Mouse (Mus musculus) lung, embryonic 16.5 days (tissue): ENCODE measurements around the gene Vps35. TPM values are rescaled to one million over a fixed set of nuclear protein-coding genes. Genes with fewer than 3 reads are reported as not detected.
A peak's percentile ranks its signal among the peaks of the same experiment; 100 is the strongest.

Experiments
- ATAC-seq: fragments of 200-750 bp; cut with Nextera tagmentation; 2 replicates; pipeline ENCODE4 v1.8.0; 2017; ENCODE audit warnings: low read depth, mild to moderate bottlenecking, moderate library complexity
- H3K27ac ChIP-seq: fragments of 300-500 bp; sonication (generic); 2 replicates; pipeline ENCODE4 v1.5.1; 2014; ENCODE audit warnings: mild to moderate bottlenecking, control low read depth, low read length
- H3K27me3 ChIP-seq: fragments of 300-500 bp; sonication (generic); 2 replicates; pipeline ENCODE4 v1.6.1; 2014; ENCODE audit warnings: low read depth, low read length, mixed read lengths; ENCODE audit not compliant: control insufficient read depth, insufficient read depth
- H3K36me3 ChIP-seq: fragments of 300-500 bp; sonication (generic); 2 replicates; pipeline ENCODE4 v1.6.1; 2014; ENCODE audit warnings: low read length; ENCODE audit not compliant: control insufficient read depth, insufficient read depth
- H3K4me1 ChIP-seq: fragments of 300-500 bp; sonication (generic); replicated peaks from 2 replicates; pipeline ENCODE4 v1.6.1; 2014; ENCODE audit warnings: low read length, mixed read lengths; ENCODE audit not compliant: control insufficient read depth, insufficient read depth
- H3K4me2 ChIP-seq: fragments of 300-500 bp; sonication (generic); 2 replicates; pipeline ENCODE4 v1.6.1; 2014; ENCODE audit warnings: low read depth, low read length, control low read depth
- H3K4me3 ChIP-seq: fragments of 300-500 bp; sonication (generic); 2 replicates; pipeline ENCODE4 v1.5.1; 2014; ENCODE audit warnings: mild to moderate bottlenecking, low read length, control low read depth
- H3K9ac ChIP-seq: fragments of 300-500 bp; sonication (generic); 2 replicates; pipeline ENCODE4 v1.6.1; 2014; ENCODE audit warnings: low read length, control low read depth
- H3K9me3 ChIP-seq: fragments of 300-500 bp; sonication (generic); 2 replicates; pipeline ENCODE4 v1.6.1; 2016; ENCODE audit warnings: low read length; ENCODE audit not compliant: control insufficient read depth
- WGBS: fragments of 180-500 bp; shearing (Covaris S2); extraction: QIAGEN DNeasy Blood & Tissue Kit; methylation state at CpG from one replicate; pipeline ENCODE4 v1.1.7; 2014; 5-methylcytosine and 5-hydroxymethylcytosine counted together
- polyA plus RNA-seq: library from polyadenylated mRNA; unstranded; fragments of >200 nt; fragmentation: Nextera tagmentation; extraction: Ambion mirVana; gene quantifications from 2 replicates; pipeline ENCODE4 v1.2.1, GENCODE M21; 2015

Vps35 gene
- polyA plus RNA-seq = 148 and 151 TPM in 2 replicates

- Histone ChIP-seq H3K9ac (peak within 1 kb of the TSS; percentile 84), H3K27ac (peak within 1 kb of the TSS; percentile 99), H3K4me1 (peaks cover 20% of the 10 kb centered on the region), H3K4me3 (peak within 1 kb of the TSS; percentile 92), H3K9me3 (no peaks in the 10 kb centered on the region), H3K27me3 (no peaks in the 10 kb centered on the region), H3K36me3 (peaks cover 8% of the 10 kb centered on the region), H3K4me2 (peak within 1 kb of the TSS; percentile 83)
- ATAC-seq = peak; percentile 99
- WGBS = under 1% methylated on average over 58 of the region's 63 CpGs
These were observed at the start of gene Vps35, which contains the start of gene Orc6 for GRCm38 (mm10) chr8:85299434-85300077. Gene Vps35, minus strand, starts transcription at chr8:85299802. Gene Orc6, plus strand, starts transcription at chr8:85299632.

- H3K4me1 ChIP-seq = no peaks in the 10 kb centered on the region
- no peaks in the 10 kb centered on the region for H3K36me3 ChIP-seq
- H3K9ac ChIP-seq = no peak overlapping the region
- H3K27me3 ChIP-seq = no peaks in the 10 kb centered on the region
- no peak for ATAC-seq
- no peak overlapping the region for H3K4me2 ChIP-seq
- no peaks in the 10 kb centered on the region for H3K9me3 ChIP-seq
- H3K4me3 ChIP-seq = no peak overlapping the region
- no peak overlapping the region for H3K27ac ChIP-seq
- WGBS = 52% methylated on average over 5 of the region's 5 CpGs
These were observed 40.4 kb upstream of the Vps35 start for GRCm38 (mm10) chr8:85339871-85340573.

GRCm38 (mm10) chr8:85337681-85338080, 38.1 kb upstream of the Vps35 start:
- no peaks in the 10 kb centered on the region for H3K36me3 ChIP-seq
- H3K9ac ChIP-seq = no peak overlapping the region
- 49% methylated on average over 4 of the region's 4 CpGs for WGBS
- no peaks in the 10 kb centered on the region for H3K9me3 ChIP-seq
- ATAC-seq = 0 out of 2 replicates have a peak, but pooled peaks have one; percentile 15
- no peak overlapping the region for H3K4me2 ChIP-seq
- H3K27ac ChIP-seq = no peak overlapping the region
- no peaks in the 10 kb centered on the region for H3K27me3 ChIP-seq
- no peak overlapping the region for H3K4me3 ChIP-seq
- no peaks in the 10 kb centered on the region for H3K4me1 ChIP-seq

- Histone ChIP-seq H3K4me3 (no peak overlapping the region), H3K27ac (no peak overlapping the region), H3K4me1 (no peaks in the 10 kb centered on the region), H3K36me3 (no peaks in the 10 kb centered on the region), H3K27me3 (no peaks in the 10 kb centered on the region), H3K4me2 (no peak overlapping the region), H3K9me3 (no peaks in the 10 kb centered on the region), H3K9ac (no peak overlapping the region)
- WGBS = 61% methylated on average over 6 of the region's 6 CpGs
- ATAC-seq = no peak
These were observed 36.8 kb upstream of the Vps35 start for GRCm38 (mm10) chr8:85336211-85336933.

GRCm38 (mm10) chr8:85335105-85335504, 35.5 kb upstream of the Vps35 start:
- no peaks in the 10 kb centered on the region for H3K9me3 ChIP-seq
- H3K9ac ChIP-seq = no peak overlapping the region
- H3K27ac ChIP-seq = no peak overlapping the region
- no peak for ATAC-seq
- no peak overlapping the region for H3K4me3 ChIP-seq
- H3K36me3 ChIP-seq = no peaks in the 10 kb centered on the region
- no peaks in the 10 kb centered on the region for H3K27me3 ChIP-seq
- H3K4me2 ChIP-seq = no peak overlapping the region
- H3K4me1 ChIP-seq = no peaks in the 10 kb centered on the region

GRCm38 (mm10) chr8:85329506-85329905, 29.9 kb upstream of the Vps35 start:
- Histone ChIP-seq H3K4me3 (no peak overlapping the region), H3K9me3 (no peaks in the 10 kb centered on the region), H3K4me2 (no peak overlapping the region), H3K27me3 (no peaks in the 10 kb centered on the region), H3K4me1 (no peaks in the 10 kb centered on the region), H3K36me3 (no peaks in the 10 kb centered on the region), H3K9ac (no peak overlapping the region), H3K27ac (no peak overlapping the region)
- 55% methylated on average over 1 of the region's 1 CpGs for WGBS
- ATAC-seq = no peak

- no peaks in the 10 kb centered on the region for H3K36me3 ChIP-seq
- H3K9me3 ChIP-seq = no peaks in the 10 kb centered on the region
- H3K27me3 ChIP-seq = no peaks in the 10 kb centered on the region
- H3K9ac ChIP-seq = no peak overlapping the region
- WGBS = 65% methylated on average over 9 of the region's 9 CpGs
- H3K4me1 ChIP-seq = no peaks in the 10 kb centered on the region
- H3K27ac ChIP-seq = no peak overlapping the region
- no peak for ATAC-seq
- H3K4me2 ChIP-seq = no peak overlapping the region
- H3K4me3 ChIP-seq = no peak overlapping the region
These were observed 27.4 kb upstream of the Vps35 start for GRCm38 (mm10) chr8:85327036-85327435.

- H3K4me3 ChIP-seq = no peak overlapping the region
- no peaks in the 10 kb centered on the region for H3K9me3 ChIP-seq
- no peaks in the 10 kb centered on the region for H3K27me3 ChIP-seq
- no peaks in the 10 kb centered on the region for H3K36me3 ChIP-seq
- WGBS = 66% methylated on average over 3 of the region's 3 CpGs
- H3K4me1 ChIP-seq = no peaks in the 10 kb centered on the region
- no peak overlapping the region for H3K4me2 ChIP-seq
- ATAC-seq = no peak
- H3K27ac ChIP-seq = no peak overlapping the region
- no peak overlapping the region for H3K9ac ChIP-seq
These were observed 23.5 kb upstream of the Vps35 start for GRCm38 (mm10) chr8:85323084-85323483.

GRCm38 (mm10) chr8:85321981-85322380, 22.4 kb upstream of the Vps35 start:
- ATAC-seq = no peak
- Histone ChIP-seq H3K4me2 (no peak overlapping the region), H3K27ac (no peak overlapping the region), H3K4me3 (no peak overlapping the region), H3K9ac (no peak overlapping the region), H3K27me3 (no peaks in the 10 kb centered on the region), H3K9me3 (no peaks in the 10 kb centered on the region), H3K36me3 (no peaks in the 10 kb centered on the region), H3K4me1 (no peaks in the 10 kb centered on the region)
- 79% methylated on average over 15 of the region's 15 CpGs for WGBS
